Mouse (Mus musculus): ENCODE measurements around the gene Ceacam20. TPM values are rescaled to one million over a fixed set of nuclear protein-coding genes. Genes with fewer than 3 reads are reported as not detected.

Ceacam20 gene
- polyA plus RNA-seq, 1 experiment from 2014 or later, result not detected

DNA sequence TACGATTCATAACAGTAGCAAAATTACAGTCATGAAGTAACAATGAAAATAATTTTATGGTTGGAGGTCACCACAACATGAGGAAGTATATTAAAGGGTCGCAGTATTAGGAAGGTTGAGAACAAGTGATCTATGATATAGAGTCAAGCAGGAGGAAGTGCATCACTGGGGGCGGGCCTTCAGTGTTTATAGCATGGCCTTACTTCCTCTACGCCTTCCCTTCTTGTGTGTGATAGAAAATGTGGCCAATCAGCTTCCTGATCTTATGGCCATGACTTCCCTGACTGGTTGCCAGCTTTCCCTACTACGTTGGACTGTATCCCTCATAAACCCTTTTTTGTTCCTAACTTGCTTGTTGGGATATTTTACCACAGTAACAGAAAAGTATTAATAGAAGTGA lies 20.0 kb upstream of the Ceacam20 start:
- ATAC-seq, result no peak
- H3K4me2 ChIP-seq (ENCODE audit: low read length), result no peak overlapping the region
- no peak overlapping the region for H3K9ac ChIP-seq (ENCODE audit: low read depth, low read length)
- H3K9me3 ChIP-seq (ENCODE audit: control insufficient read depth, low read length), result no peaks in the 10 kb centered on the region
- H3K27me3 ChIP-seq (replicated peaks; ENCODE audit: control insufficient read depth, insufficient read depth, low read length), result no peaks in the 10 kb centered on the region
- H3K27ac ChIP-seq (ENCODE audit: low read depth, low read length), result no peak overlapping the region
- WGBS, result 90% methylated on average over 5 of the region's 5 CpGs
- H3K4me3 ChIP-seq (ENCODE audit: low read length), result no peak overlapping the region
- H3K4me1 ChIP-seq (ENCODE audit: control insufficient read depth, insufficient read depth, low read depth, low read length), result no peaks in the 10 kb centered on the region
- H3K36me3 ChIP-seq (ENCODE audit: control insufficient read depth, insufficient read depth, low read length), result no peaks in the 10 kb centered on the region

DNA sequence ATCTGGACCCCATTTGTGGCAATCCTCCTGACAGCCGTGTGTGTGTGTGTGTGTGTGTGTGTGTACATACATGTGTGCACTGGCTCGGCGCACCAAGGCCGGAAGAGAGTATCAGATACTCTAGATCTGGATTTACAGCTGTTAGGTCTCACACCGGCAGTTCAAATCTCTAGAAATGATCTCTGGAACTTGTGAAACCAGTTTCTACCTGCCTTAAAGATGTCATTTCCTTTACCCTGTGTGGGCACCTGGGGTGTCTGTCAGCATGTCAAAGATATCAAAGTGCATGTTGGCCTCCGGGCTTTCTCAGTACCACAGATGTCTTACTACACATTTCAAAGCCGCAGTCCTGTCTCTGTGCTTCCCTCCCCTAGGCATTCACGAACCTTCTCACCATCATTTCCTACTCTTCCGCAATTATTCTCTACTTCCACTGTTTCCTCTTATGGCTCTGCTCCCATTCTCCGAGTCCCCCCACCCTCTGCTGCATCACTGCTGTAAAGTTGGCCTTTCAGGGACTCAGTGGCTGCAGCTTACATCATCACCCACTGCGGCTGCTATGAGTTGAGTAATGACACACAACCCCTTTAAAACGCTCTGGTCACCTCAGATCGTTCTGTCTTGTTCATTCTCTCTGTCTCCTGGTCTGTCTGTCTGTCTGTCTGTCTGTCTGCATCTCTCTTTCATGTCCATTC lies 19.2 kb upstream of the Ceacam20 start:
- 88% methylated on average over 13 of the region's 13 CpGs for WGBS
- no peaks in the 10 kb centered on the region for H3K4me1 ChIP-seq (ENCODE audit: control insufficient read depth, insufficient read depth, low read depth, low read length)
- no peaks in the 10 kb centered on the region for H3K36me3 ChIP-seq (ENCODE audit: control insufficient read depth, insufficient read depth, low read length)
- ATAC-seq, result no peak
- H3K27me3 ChIP-seq (replicated peaks; ENCODE audit: control insufficient read depth, insufficient read depth, low read length), result no peaks in the 10 kb centered on the region
- H3K27ac ChIP-seq (ENCODE audit: low read depth, low read length), result no peak overlapping the region
- no peak overlapping the region for H3K4me2 ChIP-seq (ENCODE audit: low read length)
- no peak overlapping the region for H3K4me3 ChIP-seq (ENCODE audit: low read length)
- no peak overlapping the region for H3K9ac ChIP-seq (ENCODE audit: low read depth, low read length)
- no peaks in the 10 kb centered on the region for H3K9me3 ChIP-seq (ENCODE audit: control insufficient read depth, low read length)

DNA sequence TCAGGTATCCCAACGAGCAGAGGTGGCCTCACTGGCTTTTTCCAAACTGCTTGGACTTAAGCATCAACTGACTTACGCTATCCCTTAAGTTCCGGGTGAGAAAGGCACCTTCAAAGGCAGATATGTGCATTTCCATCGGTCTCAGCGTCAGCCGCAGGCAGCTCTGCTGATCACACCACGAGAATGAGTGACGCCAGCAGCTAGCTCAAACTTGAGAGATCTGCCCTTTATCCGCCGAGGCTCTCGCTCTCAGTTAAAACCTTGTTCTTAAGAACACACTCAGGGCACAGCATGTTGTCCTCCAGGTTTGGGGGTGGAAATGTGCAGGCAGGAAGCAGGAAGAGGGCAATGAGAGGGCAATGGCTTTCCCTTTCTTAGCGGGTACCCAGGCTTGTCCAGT lies 16.3 kb upstream of the Ceacam20 start:
- ATAC-seq, result no peak
- no peak overlapping the region for H3K9ac ChIP-seq (ENCODE audit: low read depth, low read length)
- no peak overlapping the region for H3K27ac ChIP-seq (ENCODE audit: low read depth, low read length)
- 80% methylated on average over 12 of the region's 12 CpGs for WGBS
- no peaks in the 10 kb centered on the region for H3K27me3 ChIP-seq (replicated peaks; ENCODE audit: control insufficient read depth, insufficient read depth, low read length)
- no peaks in the 10 kb centered on the region for H3K4me1 ChIP-seq (ENCODE audit: control insufficient read depth, insufficient read depth, low read depth, low read length)
- H3K36me3 ChIP-seq (ENCODE audit: control insufficient read depth, insufficient read depth, low read length), result no peaks in the 10 kb centered on the region
- no peaks in the 10 kb centered on the region for H3K9me3 ChIP-seq (ENCODE audit: control insufficient read depth, low read length)
- H3K4me2 ChIP-seq (ENCODE audit: low read length), result no peak overlapping the region
- no peak overlapping the region for H3K4me3 ChIP-seq (ENCODE audit: low read length)

DNA sequence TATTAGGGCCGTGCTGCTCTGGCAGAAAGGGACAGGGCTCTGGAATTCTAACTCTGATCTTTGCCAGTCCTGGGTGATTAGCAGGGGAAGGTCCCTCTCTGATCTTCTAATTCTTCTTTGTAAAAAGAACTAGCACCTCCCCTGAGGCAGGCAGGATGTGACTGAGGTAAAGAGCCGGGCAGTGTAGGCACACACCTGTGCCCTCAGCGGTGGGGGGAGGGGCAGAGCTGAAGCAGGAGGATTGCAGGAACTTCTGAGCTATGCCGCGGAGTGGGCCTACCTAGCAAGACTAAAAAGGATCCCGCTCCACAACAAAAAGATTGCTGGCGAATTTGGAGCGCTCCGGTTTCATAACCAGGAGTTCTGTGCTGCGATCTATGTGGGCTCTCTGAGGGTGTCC lies 15.2 kb upstream of the Ceacam20 start:
- no peak overlapping the region for H3K9ac ChIP-seq (ENCODE audit: low read depth, low read length)
- H3K4me3 ChIP-seq (ENCODE audit: low read length), result no peak overlapping the region
- no peak overlapping the region for H3K4me2 ChIP-seq (ENCODE audit: low read length)
- H3K9me3 ChIP-seq (ENCODE audit: control insufficient read depth, low read length), result no peaks in the 10 kb centered on the region
- ATAC-seq, result no peak
- WGBS, result 65% methylated on average over 10 of the region's 10 CpGs
- no peaks in the 10 kb centered on the region for H3K4me1 ChIP-seq (ENCODE audit: control insufficient read depth, insufficient read depth, low read depth, low read length)
- H3K27me3 ChIP-seq (replicated peaks; ENCODE audit: control insufficient read depth, insufficient read depth, low read length), result no peaks in the 10 kb centered on the region
- no peak overlapping the region for H3K27ac ChIP-seq (ENCODE audit: low read depth, low read length)
- no peaks in the 10 kb centered on the region for H3K36me3 ChIP-seq (ENCODE audit: control insufficient read depth, insufficient read depth, low read length)

DNA sequence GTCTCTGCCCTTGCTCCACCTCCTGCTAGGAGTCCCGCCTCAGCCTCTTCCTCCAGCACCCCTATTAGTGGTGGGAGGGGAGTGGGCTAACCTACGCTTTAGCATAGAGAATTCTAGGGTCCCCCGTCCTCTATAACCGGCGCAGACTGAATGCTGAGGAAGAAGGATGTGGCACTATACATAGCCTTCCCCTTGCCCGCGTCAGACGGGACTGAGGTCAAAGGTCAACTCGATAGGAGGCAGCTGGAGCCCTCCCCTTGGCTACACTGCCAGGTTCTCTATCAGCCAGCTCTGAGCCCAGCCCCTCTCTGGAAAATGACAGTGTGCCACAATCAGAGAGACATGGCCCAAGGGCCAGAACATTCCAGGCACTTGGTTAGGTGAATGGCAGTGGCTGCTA lies 14.6 kb upstream of the Ceacam20 start, which contains the start of gene Igsf23:
Igsf23 (minus strand) TSS at position 168 of the 400 bp plus-strand sequence.
- no peaks in the 10 kb centered on the region for H3K36me3 ChIP-seq (ENCODE audit: control insufficient read depth, insufficient read depth, low read length)
- H3K27ac ChIP-seq (ENCODE audit: low read depth, low read length), result no peak within 1 kb of the TSS
- no peak within 1 kb of the TSS for H3K9ac ChIP-seq (ENCODE audit: low read depth, low read length)
- ATAC-seq, result no peak
- WGBS, result 59% methylated on average over 9 of the region's 9 CpGs
- no peaks in the 10 kb centered on the region for H3K27me3 ChIP-seq (replicated peaks; ENCODE audit: control insufficient read depth, insufficient read depth, low read length)
- H3K4me1 ChIP-seq (ENCODE audit: control insufficient read depth, insufficient read depth, low read depth, low read length), result no peaks in the 10 kb centered on the region
- H3K4me2 ChIP-seq (ENCODE audit: low read length), result no peak within 1 kb of the TSS
- no peak within 1 kb of the TSS for H3K4me3 ChIP-seq (ENCODE audit: low read length)
- H3K9me3 ChIP-seq (ENCODE audit: control insufficient read depth, low read length), result no peaks in the 10 kb centered on the region

DNA sequence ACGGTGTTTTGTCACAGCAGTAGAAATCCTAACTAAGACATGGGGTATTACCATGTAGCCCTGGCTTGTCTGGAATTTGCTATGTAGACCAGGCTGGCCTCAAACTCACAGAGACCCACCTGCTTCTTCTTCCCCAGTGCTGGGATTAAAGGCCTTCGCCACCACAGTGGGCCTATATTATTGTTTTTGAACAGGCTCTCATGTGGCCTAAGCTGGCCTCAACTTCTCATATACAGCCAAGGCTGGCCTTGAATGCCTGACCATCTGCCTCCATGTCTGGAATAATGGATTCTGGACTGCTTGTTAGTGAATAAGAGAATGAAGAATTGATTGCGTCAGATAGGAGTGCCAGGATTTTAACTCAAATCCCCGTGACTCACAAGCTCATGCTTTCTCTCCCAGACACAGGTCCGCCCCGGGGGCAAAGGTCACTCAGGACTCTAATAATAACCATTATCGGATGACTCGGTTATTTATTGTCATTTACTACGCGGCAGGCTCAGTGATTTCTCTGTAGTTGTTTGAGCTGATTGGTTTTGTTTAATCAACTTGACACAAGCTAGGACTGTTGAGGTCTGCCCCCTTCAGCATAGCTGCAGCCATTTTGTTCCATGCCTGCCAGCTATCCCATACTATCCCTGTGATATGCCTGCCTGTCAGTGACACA lies 12.8 kb upstream of the Ceacam20 start:
- 47% methylated on average over 10 of the region's 10 CpGs for WGBS
- Histone ChIP-seq H3K4me3 (ENCODE audit: low read length) (no peak overlapping the region), H3K4me2 (ENCODE audit: low read length) (no peak overlapping the region), H3K9me3 (ENCODE audit: control insufficient read depth, low read length) (no peaks in the 10 kb centered on the region), H3K36me3 (ENCODE audit: control insufficient read depth, insufficient read depth, low read length) (no peaks in the 10 kb centered on the region), H3K27me3 (replicated peaks; ENCODE audit: control insufficient read depth, insufficient read depth, low read length) (no peaks in the 10 kb centered on the region), H3K4me1 (ENCODE audit: control insufficient read depth, insufficient read depth, low read depth, low read length) (no peaks in the 10 kb centered on the region), H3K27ac (ENCODE audit: low read depth, low read length) (no peak overlapping the region), H3K9ac (ENCODE audit: low read depth, low read length) (no peak overlapping the region)
- ATAC-seq, result no peak

DNA sequence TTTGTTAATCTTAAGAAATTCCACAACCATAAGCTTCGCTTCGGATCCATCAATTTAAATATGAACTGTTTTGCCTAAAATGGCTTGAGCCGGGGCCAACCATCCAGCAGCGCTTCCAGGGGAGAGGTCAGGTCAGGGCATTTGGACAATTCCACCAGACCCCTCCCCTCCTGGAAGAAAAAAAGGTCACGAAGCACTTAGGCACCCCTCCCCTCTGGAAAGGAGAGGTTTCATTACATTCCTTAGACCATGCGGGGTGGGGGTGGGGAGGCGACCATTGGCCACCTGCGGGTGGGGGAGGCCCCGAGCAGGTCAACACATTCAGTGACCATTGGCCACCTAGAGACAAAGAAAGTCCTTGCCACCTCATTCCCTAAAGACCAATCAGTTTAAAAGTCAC lies 12.2 kb upstream of the Ceacam20 start:
- no peak overlapping the region for H3K9ac ChIP-seq (ENCODE audit: low read depth, low read length)
- no peaks in the 10 kb centered on the region for H3K36me3 ChIP-seq (ENCODE audit: control insufficient read depth, insufficient read depth, low read length)
- WGBS, result 46% methylated on average over 9 of the region's 9 CpGs
- H3K27me3 ChIP-seq (replicated peaks; ENCODE audit: control insufficient read depth, insufficient read depth, low read length), result no peaks in the 10 kb centered on the region
- no peaks in the 10 kb centered on the region for H3K9me3 ChIP-seq (ENCODE audit: control insufficient read depth, low read length)
- no peak overlapping the region for H3K4me3 ChIP-seq (ENCODE audit: low read length)
- no peak overlapping the region for H3K27ac ChIP-seq (ENCODE audit: low read depth, low read length)
- no peak overlapping the region for H3K4me2 ChIP-seq (ENCODE audit: low read length)
- no peaks in the 10 kb centered on the region for H3K4me1 ChIP-seq (ENCODE audit: control insufficient read depth, insufficient read depth, low read depth, low read length)
- no peak for ATAC-seq

DNA sequence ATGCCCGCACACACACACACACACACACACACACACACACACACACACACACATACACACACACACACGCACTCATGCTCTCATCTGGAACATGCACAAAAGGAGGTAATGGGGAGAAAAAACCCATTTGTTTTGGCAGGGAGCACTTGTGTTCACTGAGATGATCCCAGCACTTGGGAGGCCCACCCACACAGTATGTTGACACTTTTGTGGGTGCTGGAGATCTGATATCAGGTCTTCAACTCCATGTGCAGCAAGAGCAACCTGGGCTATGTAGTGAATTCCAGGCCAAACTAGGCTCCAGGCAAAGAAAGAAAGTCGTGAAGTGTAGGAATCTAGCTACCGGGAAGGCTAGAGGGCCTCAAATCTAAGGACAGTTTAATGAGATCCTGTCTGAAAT lies 9.4 kb upstream of the Ceacam20 start:
- Histone ChIP-seq H3K4me3 (ENCODE audit: low read length) (no peak overlapping the region), H3K27me3 (replicated peaks; ENCODE audit: control insufficient read depth, insufficient read depth, low read length) (no peaks in the 10 kb centered on the region), H3K9me3 (ENCODE audit: control insufficient read depth, low read length) (no peaks in the 10 kb centered on the region), H3K9ac (ENCODE audit: low read depth, low read length) (no peak overlapping the region), H3K27ac (ENCODE audit: low read depth, low read length) (no peak overlapping the region), H3K36me3 (ENCODE audit: control insufficient read depth, insufficient read depth, low read length) (no peaks in the 10 kb centered on the region), H3K4me1 (ENCODE audit: control insufficient read depth, insufficient read depth, low read depth, low read length) (no peaks in the 10 kb centered on the region), H3K4me2 (ENCODE audit: low read length) (no peak overlapping the region)
- ATAC-seq, result no peak
- WGBS, result 81% methylated on average over 4 of the region's 4 CpGs

DNA sequence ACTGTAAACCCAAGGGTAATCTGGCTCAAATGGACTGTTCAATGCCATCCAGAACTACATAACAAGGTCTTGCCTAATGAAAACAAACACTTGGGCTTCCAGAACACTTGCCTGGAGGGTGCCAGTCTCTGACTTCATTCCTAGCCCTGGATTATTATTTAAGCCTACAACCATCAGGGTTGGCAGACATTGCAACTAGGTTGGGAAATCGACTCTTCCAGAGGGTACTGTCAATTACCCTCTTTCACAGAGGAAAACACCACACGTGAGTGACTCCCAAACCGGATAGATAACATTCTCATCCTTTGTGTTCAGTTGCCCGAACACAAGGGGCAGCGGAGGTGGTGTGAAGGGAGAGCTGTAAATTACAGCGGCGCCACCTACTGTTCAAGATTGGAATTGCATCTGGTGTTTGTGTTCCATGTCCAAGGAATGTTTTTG lies 8.9 kb upstream of the Ceacam20 start:
- Histone ChIP-seq H3K4me2 (ENCODE audit: low read length) (no peak overlapping the region), H3K9me3 (ENCODE audit: control insufficient read depth, low read length) (no peaks in the 10 kb centered on the region), H3K9ac (ENCODE audit: low read depth, low read length) (no peak overlapping the region), H3K4me3 (ENCODE audit: low read length) (no peak overlapping the region), H3K27me3 (replicated peaks; ENCODE audit: control insufficient read depth, insufficient read depth, low read length) (no peaks in the 10 kb centered on the region), H3K27ac (ENCODE audit: low read depth, low read length) (no peak overlapping the region), H3K4me1 (ENCODE audit: control insufficient read depth, insufficient read depth, low read depth, low read length) (no peaks in the 10 kb centered on the region), H3K36me3 (ENCODE audit: control insufficient read depth, insufficient read depth, low read length) (no peaks in the 10 kb centered on the region)
- 4% methylated on average over 7 of the region's 7 CpGs for WGBS
- peak; percentile 45; the same call in 1 of the 2 replicates for ATAC-seq
